Mouse (Mus musculus): ENCODE results near the gene Fut1. TPM values are rescaled to one million over a fixed set of nuclear protein-coding genes. Genes with fewer than 3 reads are reported as not detected.

Fut1 gene
- polyA plus RNA-seq, 1 experiment, result 5.9 TPM

GRCm38 (mm10) chr7:45573954-45574353, 43.1 kb upstream of the Fut1 start:
- Histone ChIP-seq H3K4me3 (ENCODE audit: control insufficient read depth, insufficient read depth, low read length) (no peak overlapping the region), H3K27me3 (ENCODE audit: control insufficient read depth, insufficient read depth, low read length) (no peaks in the 10 kb centered on the region), H3K27ac (ENCODE audit: control insufficient read depth, insufficient read depth, low read length) (peak overlapping the region; percentile 92), H3K36me3 (ENCODE audit: control insufficient read depth, insufficient read depth, low read length) (peaks cover 24% of the 10 kb centered on the region), H3K4me1 (replicated peaks; ENCODE audit: control insufficient read depth, insufficient read depth, low read length) (peaks cover 49% of the 10 kb centered on the region)
- DNase-seq, result peak; percentile 74
- WGBS, result 12% methylated on average over 8 of the region's 8 CpGs
- TF ChIP-seq POLR2A (IDR thresholded peaks at IDR 0.05; ENCODE audit: control insufficient read depth, extremely low read depth, insufficient read depth, low read length, poor library complexity) (no peak), CTCF (IDR thresholded peaks at IDR 0.05; ENCODE audit: borderline replicate concordance, control insufficient read depth, extremely low read depth, insufficient read depth, low read length, poor library complexity) (no peak)

GRCm38 (mm10) chr7:45574472-45575379, 42.4 kb upstream of the Fut1 start:
- DNase-seq, result no peak
- WGBS, result 93% methylated on average over 15 of the region's 15 CpGs
- TF ChIP-seq POLR2A (IDR thresholded peaks at IDR 0.05; ENCODE audit: control insufficient read depth, extremely low read depth, insufficient read depth, low read length, poor library complexity) (no peak), CTCF (IDR thresholded peaks at IDR 0.05; ENCODE audit: borderline replicate concordance, control insufficient read depth, extremely low read depth, insufficient read depth, low read length, poor library complexity) (no peak)
- Histone ChIP-seq H3K36me3 (ENCODE audit: control insufficient read depth, insufficient read depth, low read length) (peaks cover 24% of the 10 kb centered on the region), H3K4me1 (replicated peaks; ENCODE audit: control insufficient read depth, insufficient read depth, low read length) (peaks cover 47% of the 10 kb centered on the region), H3K27me3 (ENCODE audit: control insufficient read depth, insufficient read depth, low read length) (no peaks in the 10 kb centered on the region), H3K27ac (ENCODE audit: control insufficient read depth, insufficient read depth, low read length) (peak overlapping the region; percentile 40; the same call in 1 of the 2 replicates), H3K4me3 (ENCODE audit: control insufficient read depth, insufficient read depth, low read length) (no peak overlapping the region)

- TF ChIP-seq CTCF (IDR thresholded peaks at IDR 0.05; ENCODE audit: borderline replicate concordance, control insufficient read depth, extremely low read depth, insufficient read depth, low read length, poor library complexity) (no peak), POLR2A (IDR thresholded peaks at IDR 0.05; ENCODE audit: control insufficient read depth, extremely low read depth, insufficient read depth, low read length, poor library complexity) (no peak)
- 97% methylated on average over 6 of the region's 6 CpGs for WGBS
These were observed 31.2 kb upstream of the Fut1 start for GRCm38 (mm10) chr7:45585923-45586322.

GRCm38 (mm10) chr7:45587631-45588592, 29.2 kb upstream of the Fut1 start:
- Histone ChIP-seq H3K4me3 (ENCODE audit: control insufficient read depth, insufficient read depth, low read length) (no peak overlapping the region), H3K4me1 (replicated peaks; ENCODE audit: control insufficient read depth, insufficient read depth, low read length) (peaks cover 4% of the 10 kb centered on the region), H3K27ac (ENCODE audit: control insufficient read depth, insufficient read depth, low read length) (no peak overlapping the region), H3K36me3 (ENCODE audit: control insufficient read depth, insufficient read depth, low read length) (peaks cover 34% of the 10 kb centered on the region), H3K27me3 (ENCODE audit: control insufficient read depth, insufficient read depth, low read length) (no peaks in the 10 kb centered on the region)
- DNase-seq, result no peak
- 97% methylated on average over 23 of the region's 23 CpGs for WGBS
- TF ChIP-seq POLR2A (IDR thresholded peaks at IDR 0.05; ENCODE audit: control insufficient read depth, extremely low read depth, insufficient read depth, low read length, poor library complexity), result no peak
- TF ChIP-seq CTCF (IDR thresholded peaks at IDR 0.05; ENCODE audit: borderline replicate concordance, control insufficient read depth, extremely low read depth, insufficient read depth, low read length, poor library complexity), result no peak

More at GRCm38 (mm10) chr7:45585923-45586322, 31.2 kb upstream of the Fut1 start:
- H3K27ac ChIP-seq (ENCODE audit: control insufficient read depth, insufficient read depth, low read length), result no peak overlapping the region
- no peak overlapping the region for H3K4me3 ChIP-seq (ENCODE audit: control insufficient read depth, insufficient read depth, low read length)
- peaks cover 4% of the 10 kb centered on the region for H3K4me1 ChIP-seq (replicated peaks; ENCODE audit: control insufficient read depth, insufficient read depth, low read length)
- no peak for DNase-seq
- peaks cover 40% of the 10 kb centered on the region for H3K36me3 ChIP-seq (ENCODE audit: control insufficient read depth, insufficient read depth, low read length)
- no peaks in the 10 kb centered on the region for H3K27me3 ChIP-seq (ENCODE audit: control insufficient read depth, insufficient read depth, low read length)

GRCm38 (mm10) chr7:45589173-45589572, 27.9 kb upstream of the Fut1 start:
- DNase-seq, result peak; percentile 82
- H3K27ac ChIP-seq (ENCODE audit: control insufficient read depth, insufficient read depth, low read length), result no peak overlapping the region
- H3K4me1 ChIP-seq (replicated peaks; ENCODE audit: control insufficient read depth, insufficient read depth, low read length), result peaks cover 4% of the 10 kb centered on the region
- peak overlapping the region; percentile 27 for H3K4me3 ChIP-seq (ENCODE audit: control insufficient read depth, insufficient read depth, low read length)
- WGBS, result 8% methylated on average over 19 of the region's 19 CpGs
- TF ChIP-seq CTCF (IDR thresholded peaks at IDR 0.05; ENCODE audit: borderline replicate concordance, control insufficient read depth, extremely low read depth, insufficient read depth, low read length, poor library complexity), result peak; percentile 86
- no peak for TF ChIP-seq POLR2A (IDR thresholded peaks at IDR 0.05; ENCODE audit: control insufficient read depth, extremely low read depth, insufficient read depth, low read length, poor library complexity)
- peaks cover 28% of the 10 kb centered on the region for H3K36me3 ChIP-seq (ENCODE audit: control insufficient read depth, insufficient read depth, low read length)
- H3K27me3 ChIP-seq (ENCODE audit: control insufficient read depth, insufficient read depth, low read length), result no peaks in the 10 kb centered on the region

GRCm38 (mm10) chr7:45589898-45590297, 27.2 kb upstream of the Fut1 start:
- WGBS, result 95% methylated on average over 5 of the region's 5 CpGs
- no peak for DNase-seq
- no peak overlapping the region for H3K27ac ChIP-seq (ENCODE audit: control insufficient read depth, insufficient read depth, low read length)
- no peak for TF ChIP-seq CTCF (IDR thresholded peaks at IDR 0.05; ENCODE audit: borderline replicate concordance, control insufficient read depth, extremely low read depth, insufficient read depth, low read length, poor library complexity)
- no peak for TF ChIP-seq POLR2A (IDR thresholded peaks at IDR 0.05; ENCODE audit: control insufficient read depth, extremely low read depth, insufficient read depth, low read length, poor library complexity)
- no peaks in the 10 kb centered on the region for H3K27me3 ChIP-seq (ENCODE audit: control insufficient read depth, insufficient read depth, low read length)
- H3K36me3 ChIP-seq (ENCODE audit: control insufficient read depth, insufficient read depth, low read length), result peaks cover 22% of the 10 kb centered on the region
- no peak overlapping the region for H3K4me3 ChIP-seq (ENCODE audit: control insufficient read depth, insufficient read depth, low read length)
- peaks cover 4% of the 10 kb centered on the region for H3K4me1 ChIP-seq (replicated peaks; ENCODE audit: control insufficient read depth, insufficient read depth, low read length)
